Mouse (Mus musculus): ENCODE results near the gene Ssu2. TPM values are rescaled to one million over a fixed set of nuclear protein-coding genes. Genes with fewer than 3 reads are reported as not detected.

Gene Ssu2
- not detected for polyA plus RNA-seq (2014; fragmentation: Illumina TruSeq; extraction: RNeasy Lipid Tissue Mini Kit (QIAGEN cat#74804); ENCODE audit: low read depth, low replicate concordance)

DNA sequence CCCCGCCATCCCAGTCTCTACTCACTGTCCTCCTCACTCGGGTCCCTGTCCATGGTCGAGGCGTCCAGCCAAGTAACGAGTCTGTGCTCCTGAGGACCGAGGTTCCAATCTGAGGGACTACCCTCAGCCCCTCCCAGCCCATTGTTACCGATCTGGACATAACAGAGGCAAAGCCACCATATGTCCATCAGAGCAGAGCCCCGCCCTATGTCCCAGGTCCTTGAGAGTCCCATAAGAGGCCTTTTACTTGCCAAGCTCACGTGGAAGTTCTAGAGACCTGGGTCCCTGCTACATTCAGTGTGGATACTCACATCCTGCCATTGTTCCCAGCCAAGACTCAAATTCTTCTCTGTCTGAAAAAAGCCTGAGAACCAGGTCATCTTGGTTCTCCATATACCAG is at the start of gene Ssu2:
Gene Ssu2 (minus strand): TSS at position 77 of the 400 bp plus-strand sequence.

Other genes starting within 250 kb of the Ssu2 start
- gene Lmcd1, start 114.3 kb downstream of the Ssu2 start, polyA plus RNA-seq (2014; fragmentation: Illumina TruSeq; extraction: RNeasy Lipid Tissue Mini Kit (QIAGEN cat#74804); ENCODE audit: low read depth, low replicate concordance) = not detected
- gene Cav3, start 71.5 kb upstream of the Ssu2 start, polyA plus RNA-seq (2014; fragmentation: Illumina TruSeq; extraction: RNeasy Lipid Tissue Mini Kit (QIAGEN cat#74804); ENCODE audit: low read depth, low replicate concordance) = not detected
- not detected for gene Oxtr, start 101.9 kb upstream of the Ssu2 start, polyA plus RNA-seq (2014; fragmentation: Illumina TruSeq; extraction: RNeasy Lipid Tissue Mini Kit (QIAGEN cat#74804); ENCODE audit: low read depth, low replicate concordance)

Measured in liver, adult 10 weeks (tissue).